Mouse (Mus musculus) spleen, adult 2 months (tissue): Measurements from ENCODE around the gene Ip6k1. TPM values are rescaled to one million over a fixed set of nuclear protein-coding genes. Genes with fewer than 3 reads are reported as not detected.

Source experiments
- DNase-seq, 2 experiments: peaks; one replicate each; pipeline versions ENCODE4 v3.0.0 to v3.0.0-alpha.2; 2012 to 2021; ENCODE audit warnings: low spot score in 2 of 2, low read depth in 1 of 2
- H3K27ac ChIP-seq: fragments of 200-500 bp; 2 replicates; pipeline ENCODE4 v1.5.1; 2012; ENCODE audit warnings: low read length, inconsistent platforms; ENCODE audit not compliant: insufficient read depth
- H3K27me3 ChIP-seq: fragments of 200-500 bp; 2 replicates; pipeline ENCODE4 v1.6.1; 2012; ENCODE audit warnings: mild to moderate bottlenecking, moderate library complexity, low read length, inconsistent platforms; ENCODE audit not compliant: control insufficient read depth, insufficient read depth
- H3K36me3 ChIP-seq: fragments of 200-500 bp; 2 replicates; pipeline ENCODE4 v1.6.1; 2012; ENCODE audit warnings: mild to moderate bottlenecking, low read length, inconsistent platforms; ENCODE audit not compliant: control insufficient read depth, insufficient read depth
- H3K4me1 ChIP-seq: fragments of 200-500 bp; 2 replicates; pipeline ENCODE4 v1.6.1; 2011; ENCODE audit warnings: inconsistent platforms; ENCODE audit not compliant: control insufficient read depth, insufficient read depth, insufficient read length
- H3K4me3 ChIP-seq: fragments of 200-500 bp; 2 replicates; pipeline ENCODE4 v1.5.1; 2011; ENCODE audit warnings: mild to moderate bottlenecking, inconsistent platforms; ENCODE audit not compliant: insufficient read depth, insufficient read length; ENCODE audit errors: extremely low read depth
- CTCF ChIP-seq: fragments of 200-500 bp; IDR thresholded peaks from 2 replicates; pipeline ENCODE4 v1.5.1; 2011; ENCODE audit warnings: mild to moderate bottlenecking, inconsistent platforms; ENCODE audit not compliant: insufficient read depth, insufficient read length, insufficient replicate concordance; ENCODE audit errors: extremely low read depth
- POLR2A ChIP-seq: fragments of 200-500 bp; IDR thresholded peaks from 2 replicates; pipeline ENCODE4 v1.6.1; 2011; ENCODE audit warnings: low read depth, low read length, inconsistent platforms
- WGBS: fragments of 180-500 bp; shearing (Covaris S2); methylation state at CpG from one replicate; pipeline ENCODE4 v1.1.7; 2018; 5-methylcytosine and 5-hydroxymethylcytosine counted together
- polyA plus RNA-seq: library from polyadenylated mRNA; depleted of rRNA; stranded (reverse); fragments of >200 nt; gene quantifications from 2 replicates; pipeline ENCODE4 v1.2.3, GENCODE M21; 2012

The Ip6k1 gene
- polyA plus RNA-seq, 1 experiment: 118 TPM

DNA sequence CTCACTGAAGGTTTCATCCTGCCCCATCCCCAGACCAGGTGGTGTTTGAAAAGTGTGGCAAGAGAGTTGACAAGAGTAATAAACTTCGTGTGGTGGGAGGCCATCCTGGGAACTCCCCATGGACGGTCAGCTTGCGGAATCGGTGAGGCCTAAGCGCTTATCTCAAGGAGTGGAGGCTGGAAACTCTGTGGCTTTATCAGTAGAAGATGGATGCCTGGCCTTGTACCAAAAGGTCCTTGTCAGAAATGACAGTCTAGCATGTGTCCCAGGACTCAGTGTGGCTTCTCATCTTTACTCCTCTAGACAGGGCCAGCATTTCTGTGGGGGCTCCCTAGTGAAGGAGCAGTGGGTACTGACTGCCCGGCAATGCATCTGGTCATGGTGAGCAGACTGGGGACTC, 81.3 kb downstream of the Ip6k1 start:
- TF ChIP-seq CTCF (no peak), POLR2A (no peak)
- no peak overlapping the region for H3K4me3 ChIP-seq
- peaks cover 13% of the 10 kb centered on the region; the same call in 1 of the 2 replicates for H3K4me1 ChIP-seq

DNA sequence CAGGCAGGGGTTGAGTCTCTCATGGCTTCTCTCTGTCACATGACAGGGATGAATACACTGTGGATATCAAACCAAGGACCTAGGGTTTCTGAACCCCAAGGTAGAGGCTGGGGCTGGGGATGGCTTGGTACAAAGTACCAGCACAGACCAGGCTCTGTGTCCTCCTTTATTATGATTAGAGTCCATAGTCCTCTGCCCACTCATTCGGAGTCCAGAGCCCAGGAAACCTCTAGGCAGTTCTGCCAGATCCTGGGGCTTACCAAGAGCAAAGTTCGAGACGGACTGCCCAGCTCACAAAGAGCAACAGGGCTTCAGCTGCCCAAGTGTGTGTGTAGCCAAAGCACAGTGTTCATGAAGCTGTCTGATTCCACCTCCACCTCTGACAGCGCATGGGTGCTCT, 83.0 kb downstream of the Ip6k1 start:
- no peak overlapping the region for H3K27ac ChIP-seq
- TF ChIP-seq CTCF: no peak
- TF ChIP-seq POLR2A: no peak
- DNase-seq: no peak
- H3K4me3 ChIP-seq: no peak overlapping the region
- H3K27me3 ChIP-seq: no peaks in the 10 kb centered on the region
- 95% methylated on average over 4 of the region's 4 CpGs for WGBS
- peaks cover 49% of the 10 kb centered on the region for H3K36me3 ChIP-seq
- H3K4me1 ChIP-seq: peaks cover 9% of the 10 kb centered on the region; the same call in 1 of the 2 replicates

More for the DNA sequence above, 81.3 kb downstream of the Ip6k1 start:
- Histone ChIP-seq H3K27ac (peak overlapping the region; percentile 70), H3K36me3 (peaks cover 33% of the 10 kb centered on the region), H3K27me3 (no peaks in the 10 kb centered on the region)
- DNase-seq: no peak
- WGBS: 73% methylated on average over 6 of the region's 6 CpGs

DNA sequence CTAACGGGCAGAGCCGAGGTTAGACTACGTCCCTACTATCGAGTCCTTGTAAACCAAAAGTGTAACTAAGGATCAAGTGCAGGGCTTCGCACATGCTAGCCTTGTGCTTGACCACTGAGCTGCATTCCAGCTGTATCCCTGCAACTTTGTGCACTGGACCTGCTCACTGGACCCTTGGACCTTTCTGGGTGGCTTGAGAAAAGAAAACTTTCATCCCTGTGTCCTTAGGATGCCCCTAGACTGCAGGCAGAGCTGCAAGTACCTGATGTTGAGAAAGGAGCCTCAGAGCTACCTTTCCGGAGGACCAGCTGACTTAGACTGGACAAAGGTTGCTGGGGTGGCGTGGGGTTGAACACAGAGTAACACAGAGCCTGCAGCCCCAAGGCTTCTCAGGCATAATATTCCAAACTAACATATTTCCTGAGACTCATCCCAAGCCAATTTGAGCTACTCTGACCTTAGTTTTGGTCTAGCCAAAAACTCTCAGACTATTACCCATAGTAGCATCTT, 88.4 kb downstream of the Ip6k1 start:
- TF ChIP-seq CTCF (no peak), POLR2A (no peak)
- DNase-seq: no peak
- Histone ChIP-seq H3K4me3 (no peak overlapping the region), H3K4me1 (peaks cover 3% of the 10 kb centered on the region; the same call in 1 of the 2 replicates), H3K36me3 (peaks cover 60% of the 10 kb centered on the region), H3K27me3 (no peaks in the 10 kb centered on the region), H3K27ac (no peak overlapping the region)
- 96% methylated on average over 7 of the region's 7 CpGs for WGBS

GRCm38 (mm10) chr9:108093586-108093985, 91.3 kb downstream of the Ip6k1 start:
- Histone ChIP-seq H3K27ac (no peak overlapping the region), H3K36me3 (peaks cover 39% of the 10 kb centered on the region), H3K27me3 (no peaks in the 10 kb centered on the region), H3K4me1 (peaks cover 3% of the 10 kb centered on the region; the same call in 1 of the 2 replicates), H3K4me3 (peak overlapping the region; percentile 90)
- DNase-seq: no peak
- 79% methylated on average over 10 of the region's 10 CpGs for WGBS
- TF ChIP-seq CTCF (no peak), POLR2A (no peak)

- peak; percentile 56 for TF ChIP-seq POLR2A
- no peak for TF ChIP-seq CTCF
- H3K27me3 ChIP-seq: no peaks in the 10 kb centered on the region
- peaks cover 3% of the 10 kb centered on the region; the same call in 1 of the 2 replicates for H3K4me1 ChIP-seq
- peaks cover 31% of the 10 kb centered on the region for H3K36me3 ChIP-seq
- H3K27ac ChIP-seq: peak within 1 kb of the TSS; percentile 70
- peak; percentile 87 to 98 for DNase-seq
- peak within 1 kb of the TSS; percentile 90 for H3K4me3 ChIP-seq
- WGBS: under 1% methylated on average over 52 of the region's 52 CpGs
Observed at GRCm38 (mm10) chr9:108094184-108094941, 92.1 kb downstream of the Ip6k1 start, which contains the start of gene Apeh. Gene Apeh (minus strand): TSS chr9:108094606.

GRCm38 (mm10) chr9:108094998-108095411, 92.7 kb downstream of the Ip6k1 start:
- H3K27me3 ChIP-seq: no peaks in the 10 kb centered on the region
- H3K4me3 ChIP-seq: peak overlapping the region; percentile 58
- peaks cover 25% of the 10 kb centered on the region for H3K36me3 ChIP-seq
- peak overlapping the region; percentile 63 for H3K27ac ChIP-seq
- peaks cover 3% of the 10 kb centered on the region; the same call in 1 of the 2 replicates for H3K4me1 ChIP-seq
- no peak for TF ChIP-seq CTCF
- TF ChIP-seq POLR2A: no peak
- WGBS: 2% methylated on average over 16 of the region's 16 CpGs
- no peak for DNase-seq
